26 mouse cellular contexts compared by ENCODE assay signal in genomic region chr16:70337661-70338060, GRCm38 (mm10). TPM values are rescaled to one million over a fixed set of nuclear protein-coding genes. Genes with fewer than 3 reads are reported as not detected.
DNase-seq lines count a peak whose midpoint lies in the region; ATAC-seq and TF ChIP-seq lines count a peak whose summit lies in the region.
"Had no signal": no experiment of that assay in that cellular context is flagged by ENCODE, and none has a peak within 500 bp of the region (broad histone marks: within the 10 kb centered on the region; RNA-seq: fewer than 3 reads in every experiment).

No protein-coding gene starts in this region.

- POLR2A ChIA-PET in Patski (lab: Charles Lee): no interaction called here

- no peak overlapping the region for H3K4me3 ChIP-seq in midbrain, embryonic 10.5 days
- no peak overlapping the region for H3K4me3 ChIP-seq in neural tube, embryonic 15.5 days (replicated peaks)
- H3K4me3 ChIP-seq: embryonic facial prominence, embryonic 13.5 days; embryonic facial prominence, embryonic 15.5 days; erythroblast, embryonic 14.5 days; forebrain, embryonic 10.5 days; forebrain, embryonic 12.5 days had no signal

- no peak overlapping the region for H3K4me2 ChIP-seq in neural tube, embryonic 15.5 days
- H3K4me2 ChIP-seq: embryonic facial prominence, embryonic 13.5 days; embryonic facial prominence, embryonic 15.5 days; forebrain, embryonic 12.5 days had no signal

- no peaks in the 10 kb centered on the region for H3K27me3 ChIP-seq in Patski
- H3K27me3 ChIP-seq in midbrain, embryonic 10.5 days (ENCODE audit: low read depth, poor library complexity, severe bottlenecking): no peaks in the 10 kb centered on the region
- no peaks in the 10 kb centered on the region for H3K27me3 ChIP-seq in neural tube, embryonic 15.5 days (replicated peaks)
- H3K27me3 ChIP-seq: CH12.LX; embryonic facial prominence, embryonic 13.5 days; embryonic facial prominence, embryonic 15.5 days; forebrain, embryonic 12.5 days had no signal

- ATAC-seq in Patski: peak; percentile 54
- ATAC-seq in monocyte, adult 5-6 weeks (replicated peaks; ENCODE audit: insufficient number of reproducible peaks, low FRiP score, low TSS enrichment, poor library complexity, severe bottlenecking): no peak
- ATAC-seq in neural tube, embryonic 15.5 days (ENCODE audit: low FRiP score): no peak
- ATAC-seq: CD4-positive, CD25-positive, alpha-beta regulatory T cell, adult 4 months; forebrain, embryonic 14.5 days; forebrain, embryonic 16.5 days had no signal

- no peak overlapping the region for H3K27ac ChIP-seq in midbrain, embryonic 10.5 days (replicated peaks)
- no peak overlapping the region for H3K27ac ChIP-seq in neural tube, embryonic 15.5 days (replicated peaks)
- H3K27ac ChIP-seq: embryonic facial prominence, embryonic 13.5 days; embryonic facial prominence, embryonic 15.5 days; forebrain, embryonic 10.5 days; forebrain, embryonic 12.5 days had no signal

- H3K9me3 ChIP-seq in midbrain, embryonic 10.5 days (replicated peaks): no peaks in the 10 kb centered on the region
- H3K9me3 ChIP-seq in neural tube, embryonic 15.5 days (replicated peaks): no peaks in the 10 kb centered on the region
- H3K9me3 ChIP-seq: embryonic facial prominence, embryonic 13.5 days; embryonic facial prominence, embryonic 15.5 days; forebrain, embryonic 12.5 days had no signal

- CTCF ChIA-PET in Patski (lab: Charles Lee): no interaction called here

- WGBS in midbrain, embryonic 10.5 days: 93% methylated on average over 3 of the region's 3 CpGs
- WGBS in neural tube, embryonic 15.5 days: 88% methylated on average over 3 of the region's 3 CpGs

- in situ Hi-C loops in Patski (cut with MboI; ENCODE audit: low pct_unique_long_range_greater_than_20kb): no loop called here

- no peak for TF ChIP-seq CTCF in Patski (IDR thresholded peaks at IDR 0.05)

- DNase-seq in 416B (ENCODE audit: low read depth) (peak; percentile 21), Patski (ENCODE audit: low read depth, low spot score) (no peak)
- DNase-seq in Muller cell, postnatal 12 days (ENCODE audit: inconsistent ontology term): peak; percentile 58
- DNase-seq in midbrain, embryonic 10.5 days (ENCODE audit: low spot score): no peak
- no peak for DNase-seq in spleen, postnatal 14 days (ENCODE audit: low spot score in 2 of 2)
- DNase-seq: adrenal gland, adult 2 months; adrenal gland, postnatal 10 days; adrenal gland, postnatal 25 days; cerebellum, adult 11 months; cerebellum, adult 18-20 months; cerebellum, adult 8-10 months; cerebellum, adult 9-11 months; cerebellum, postnatal 14 days; cerebellum, postnatal 36 days; embryo, embryonic 11 days had no signal

- H3K4me1 ChIP-seq in midbrain, embryonic 10.5 days: no peaks in the 10 kb centered on the region
- no peaks in the 10 kb centered on the region for H3K4me1 ChIP-seq in neural tube, embryonic 15.5 days
- H3K4me1 ChIP-seq: embryonic facial prominence, embryonic 13.5 days; embryonic facial prominence, embryonic 15.5 days; forebrain, embryonic 12.5 days had no signal

- H3K9ac ChIP-seq in neural tube, embryonic 15.5 days (replicated peaks): no peak overlapping the region
- H3K9ac ChIP-seq: embryonic facial prominence, embryonic 13.5 days; embryonic facial prominence, embryonic 15.5 days; forebrain, embryonic 12.5 days had no signal

- no peaks in the 10 kb centered on the region for H3K36me3 ChIP-seq in midbrain, embryonic 10.5 days
- no peaks in the 10 kb centered on the region for H3K36me3 ChIP-seq in neural tube, embryonic 15.5 days
- H3K36me3 ChIP-seq: embryonic facial prominence, embryonic 13.5 days; embryonic facial prominence, embryonic 15.5 days; forebrain, embryonic 10.5 days; forebrain, embryonic 12.5 days had no signal

RNA-seq across cellular contexts. Expression of gene Gbe1, which starts 23.9 kb away (rescaled TPM):
- polyA plus RNA-seq in Patski (2021): 20.9 TPM
- 17.3 and 17.6 TPM in 2 replicates for polyA plus RNA-seq in midbrain, embryonic 10.5 days (2016; fragmentation: Nextera tagmentation; extraction: Ambion mirVana)
- total RNA-seq in monocyte, adult 5-6 weeks (2017): 17.2 to 25.0 TPM (median 23.6 TPM) in 3 replicates
- polyA plus RNA-seq in neural tube, embryonic 15.5 days (2015; fragmentation: Nextera tagmentation; extraction: Ambion mirVana): 13.3 and 15.2 TPM in 2 replicates
- total RNA-seq: CH12.LX had no signal

Comparison
In these comparisons a context has a peak if more than half of its experiments do, and no peak if none do; other contexts are left out.
1. DNase-seq: peak in 416B (single experiment) and Muller cell, postnatal 12 days (single experiment); none in Patski (single experiment), midbrain, embryonic 10.5 days (single experiment) and spleen, postnatal 14 days (0 of 2).